Mouse (Mus musculus): ENCODE measurements around the gene Ccdc183. TPM values are rescaled to one million over a fixed set of nuclear protein-coding genes. Genes with fewer than 3 reads are reported as not detected.

Ccdc183 gene
- polyA plus RNA-seq, 1 experiment, result not detected

DNA sequence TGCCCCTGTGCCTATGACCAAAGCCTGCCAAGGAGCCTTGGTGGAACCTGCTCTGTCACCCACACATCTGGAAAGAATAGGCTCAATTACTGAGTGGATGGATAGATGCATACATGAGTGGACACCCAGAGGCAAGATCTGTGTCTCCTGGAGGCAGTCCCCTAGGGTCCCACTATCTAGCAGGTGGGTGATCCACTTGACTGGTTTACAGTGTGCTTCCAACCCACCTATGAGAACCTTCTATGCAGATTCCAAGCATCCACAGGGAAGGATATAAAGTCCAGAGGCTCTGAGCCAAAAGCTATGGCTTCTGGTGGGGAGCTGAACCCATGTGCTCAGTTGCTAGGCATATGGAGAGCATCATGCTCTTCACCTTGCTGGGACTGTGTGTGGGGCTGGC is 40.2 kb upstream of the Ccdc183 start, which contains the start of gene Lcn5:
TSS of gene Lcn5 (plus strand) at position 301 of the 400 bp plus-strand sequence.
- H3K4me3 ChIP-seq (ENCODE audit: low read depth, low read length), result no peak within 1 kb of the TSS
- H3K27me3 ChIP-seq (ENCODE audit: control insufficient read depth, insufficient read depth, low read length, poor library complexity, severe bottlenecking), result no peaks in the 10 kb centered on the region
- no peaks in the 10 kb centered on the region for H3K4me1 ChIP-seq (ENCODE audit: control insufficient read depth, insufficient read depth, low read length)
- H3K27ac ChIP-seq (ENCODE audit: insufficient read depth, low read length), result no peak within 1 kb of the TSS
- no peaks in the 10 kb centered on the region for H3K36me3 ChIP-seq (ENCODE audit: control insufficient read depth, insufficient read depth, low read length, poor library complexity, severe bottlenecking)
- H3K9ac ChIP-seq (ENCODE audit: low read depth, poor library complexity, severe bottlenecking), result no peak within 1 kb of the TSS
- H3K9me3 ChIP-seq (replicated peaks; ENCODE audit: control insufficient read depth, insufficient read depth, low read length, poor library complexity, severe bottlenecking), result no peaks in the 10 kb centered on the region
- no peak for TF ChIP-seq EP300 (IDR thresholded peaks at IDR 0.05; ENCODE audit: insufficient read depth, low read depth, low read length)
- no peak for TF ChIP-seq POLR2A (IDR thresholded peaks at IDR 0.05; ENCODE audit: insufficient read depth, low read length)
- TF ChIP-seq CTCF (IDR thresholded peaks at IDR 0.05; ENCODE audit: low read depth, low read length), result no peak

DNA sequence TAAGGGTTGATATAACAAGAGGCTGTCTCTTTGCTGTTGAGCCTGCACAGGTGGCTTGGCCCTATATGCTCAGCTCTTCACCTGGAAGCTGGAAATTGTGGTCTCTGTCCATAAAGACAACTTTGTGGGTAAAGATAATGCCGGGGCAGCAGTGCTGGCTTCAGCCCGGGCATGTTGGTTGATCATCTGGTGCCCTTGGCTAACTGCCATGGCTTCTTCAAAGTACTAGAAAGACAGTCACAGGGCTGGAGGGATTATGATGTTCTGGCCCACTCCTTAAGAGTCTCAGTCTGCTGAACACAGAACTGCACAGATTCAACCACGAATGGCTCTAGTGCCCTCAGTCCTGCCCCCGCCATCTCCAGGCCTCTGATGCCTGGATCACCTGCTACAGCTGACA is 39.8 kb upstream of the Ccdc183 start:
- Histone ChIP-seq H3K9me3 (replicated peaks; ENCODE audit: control insufficient read depth, insufficient read depth, low read length, poor library complexity, severe bottlenecking) (no peaks in the 10 kb centered on the region), H3K27ac (ENCODE audit: insufficient read depth, low read length) (no peak overlapping the region), H3K4me1 (ENCODE audit: control insufficient read depth, insufficient read depth, low read length) (no peaks in the 10 kb centered on the region), H3K4me3 (ENCODE audit: low read depth, low read length) (no peak overlapping the region), H3K36me3 (ENCODE audit: control insufficient read depth, insufficient read depth, low read length, poor library complexity, severe bottlenecking) (no peaks in the 10 kb centered on the region), H3K9ac (ENCODE audit: low read depth, poor library complexity, severe bottlenecking) (no peak overlapping the region), H3K27me3 (ENCODE audit: control insufficient read depth, insufficient read depth, low read length, poor library complexity, severe bottlenecking) (no peaks in the 10 kb centered on the region)
- TF ChIP-seq POLR2A (IDR thresholded peaks at IDR 0.05; ENCODE audit: insufficient read depth, low read length) (no peak), CTCF (IDR thresholded peaks at IDR 0.05; ENCODE audit: low read depth, low read length) (no peak), EP300 (IDR thresholded peaks at IDR 0.05; ENCODE audit: insufficient read depth, low read depth, low read length) (no peak)

DNA sequence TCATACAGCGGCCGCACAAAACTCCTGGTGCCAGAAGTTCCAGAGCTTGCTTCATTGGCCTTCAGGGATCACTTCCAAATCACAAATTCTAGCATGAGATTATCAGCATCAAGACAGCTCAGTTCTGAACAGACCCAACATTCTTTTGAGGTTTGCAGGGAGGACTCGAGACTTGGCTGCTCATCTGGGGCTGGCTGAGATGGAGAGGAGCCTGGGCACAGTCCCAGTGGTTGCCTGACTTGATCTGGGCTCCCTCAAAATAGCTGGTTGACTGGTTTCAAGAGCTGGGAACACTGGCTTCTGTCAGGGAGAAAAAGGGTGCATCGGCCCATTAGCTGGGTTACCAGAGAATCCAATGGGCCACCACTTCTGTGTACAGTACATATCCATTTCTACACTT is 39.2 kb upstream of the Ccdc183 start:
- H3K9ac ChIP-seq (ENCODE audit: low read depth, poor library complexity, severe bottlenecking), result no peak overlapping the region
- H3K27me3 ChIP-seq (ENCODE audit: control insufficient read depth, insufficient read depth, low read length, poor library complexity, severe bottlenecking), result no peaks in the 10 kb centered on the region
- no peaks in the 10 kb centered on the region for H3K36me3 ChIP-seq (ENCODE audit: control insufficient read depth, insufficient read depth, low read length, poor library complexity, severe bottlenecking)
- no peaks in the 10 kb centered on the region for H3K4me1 ChIP-seq (ENCODE audit: control insufficient read depth, insufficient read depth, low read length)
- H3K9me3 ChIP-seq (replicated peaks; ENCODE audit: control insufficient read depth, insufficient read depth, low read length, poor library complexity, severe bottlenecking), result no peaks in the 10 kb centered on the region
- TF ChIP-seq CTCF (IDR thresholded peaks at IDR 0.05; ENCODE audit: low read depth, low read length) (no peak), EP300 (IDR thresholded peaks at IDR 0.05; ENCODE audit: insufficient read depth, low read depth, low read length) (no peak), POLR2A (IDR thresholded peaks at IDR 0.05; ENCODE audit: insufficient read depth, low read length) (no peak)
- no peak overlapping the region for H3K4me3 ChIP-seq (ENCODE audit: low read depth, low read length)
- H3K27ac ChIP-seq (ENCODE audit: insufficient read depth, low read length), result no peak overlapping the region

DNA sequence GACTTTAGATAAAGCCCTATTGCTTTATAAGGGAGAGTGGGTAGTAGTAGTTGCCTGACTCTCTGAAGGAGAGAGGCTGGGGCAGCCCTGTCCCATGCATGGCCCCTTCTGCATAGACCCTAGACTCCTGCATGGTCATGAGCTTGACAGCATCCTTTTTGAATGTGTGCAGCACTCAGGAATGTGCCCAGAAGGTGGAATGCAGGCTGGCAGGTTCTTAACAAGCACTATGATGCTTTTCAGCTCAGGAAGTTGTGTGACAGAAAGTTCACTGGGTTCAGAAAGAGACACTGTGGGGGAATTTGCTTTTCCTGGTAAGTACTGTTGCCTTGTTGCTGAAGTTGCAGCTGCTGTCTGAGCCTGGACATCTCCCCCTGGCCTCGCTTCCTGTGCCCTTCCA is 37.0 kb upstream of the Ccdc183 start:
- Histone ChIP-seq H3K27me3 (ENCODE audit: control insufficient read depth, insufficient read depth, low read length, poor library complexity, severe bottlenecking) (no peaks in the 10 kb centered on the region), H3K9ac (ENCODE audit: low read depth, poor library complexity, severe bottlenecking) (no peak overlapping the region), H3K4me1 (ENCODE audit: control insufficient read depth, insufficient read depth, low read length) (no peaks in the 10 kb centered on the region), H3K27ac (ENCODE audit: insufficient read depth, low read length) (no peak overlapping the region), H3K9me3 (replicated peaks; ENCODE audit: control insufficient read depth, insufficient read depth, low read length, poor library complexity, severe bottlenecking) (no peaks in the 10 kb centered on the region), H3K36me3 (ENCODE audit: control insufficient read depth, insufficient read depth, low read length, poor library complexity, severe bottlenecking) (no peaks in the 10 kb centered on the region), H3K4me3 (ENCODE audit: low read depth, low read length) (no peak overlapping the region)
- TF ChIP-seq EP300 (IDR thresholded peaks at IDR 0.05; ENCODE audit: insufficient read depth, low read depth, low read length), result no peak
- TF ChIP-seq POLR2A (IDR thresholded peaks at IDR 0.05; ENCODE audit: insufficient read depth, low read length), result no peak
- TF ChIP-seq CTCF (IDR thresholded peaks at IDR 0.05; ENCODE audit: low read depth, low read length), result no peak

DNA sequence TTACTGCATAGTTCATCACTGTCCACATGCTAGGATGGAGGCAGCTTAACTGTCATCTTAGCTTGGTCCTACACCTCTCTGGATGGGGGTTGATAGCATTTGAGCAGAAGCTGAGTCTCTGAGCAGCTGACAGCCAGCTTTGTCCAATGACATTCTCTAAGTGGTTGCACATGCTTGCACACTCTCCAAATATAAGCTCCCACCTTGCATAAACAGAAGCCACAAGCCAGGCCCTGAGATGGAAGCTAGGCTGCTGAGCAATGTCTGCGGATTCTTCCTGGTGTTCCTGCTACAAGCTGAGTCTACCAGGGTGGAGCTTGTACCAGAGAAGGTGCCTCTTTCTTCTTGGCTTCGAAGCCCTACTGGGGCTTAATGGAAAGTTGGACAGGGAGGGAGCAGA is 35.4 kb upstream of the Ccdc183 start, which contains the start of gene Lcn8:
TSS of gene Lcn8 (plus strand) at position 219 of the 400 bp plus-strand sequence.
- TF ChIP-seq CTCF (IDR thresholded peaks at IDR 0.05; ENCODE audit: low read depth, low read length) (no peak), EP300 (IDR thresholded peaks at IDR 0.05; ENCODE audit: insufficient read depth, low read depth, low read length) (no peak), POLR2A (IDR thresholded peaks at IDR 0.05; ENCODE audit: insufficient read depth, low read length) (no peak)
- Histone ChIP-seq H3K9ac (ENCODE audit: low read depth, poor library complexity, severe bottlenecking) (no peak within 1 kb of the TSS), H3K9me3 (replicated peaks; ENCODE audit: control insufficient read depth, insufficient read depth, low read length, poor library complexity, severe bottlenecking) (no peaks in the 10 kb centered on the region), H3K27ac (ENCODE audit: insufficient read depth, low read length) (no peak within 1 kb of the TSS), H3K27me3 (ENCODE audit: control insufficient read depth, insufficient read depth, low read length, poor library complexity, severe bottlenecking) (no peaks in the 10 kb centered on the region), H3K4me1 (ENCODE audit: control insufficient read depth, insufficient read depth, low read length) (no peaks in the 10 kb centered on the region), H3K4me3 (ENCODE audit: low read depth, low read length) (no peak within 1 kb of the TSS), H3K36me3 (ENCODE audit: control insufficient read depth, insufficient read depth, low read length, poor library complexity, severe bottlenecking) (no peaks in the 10 kb centered on the region)

DNA sequence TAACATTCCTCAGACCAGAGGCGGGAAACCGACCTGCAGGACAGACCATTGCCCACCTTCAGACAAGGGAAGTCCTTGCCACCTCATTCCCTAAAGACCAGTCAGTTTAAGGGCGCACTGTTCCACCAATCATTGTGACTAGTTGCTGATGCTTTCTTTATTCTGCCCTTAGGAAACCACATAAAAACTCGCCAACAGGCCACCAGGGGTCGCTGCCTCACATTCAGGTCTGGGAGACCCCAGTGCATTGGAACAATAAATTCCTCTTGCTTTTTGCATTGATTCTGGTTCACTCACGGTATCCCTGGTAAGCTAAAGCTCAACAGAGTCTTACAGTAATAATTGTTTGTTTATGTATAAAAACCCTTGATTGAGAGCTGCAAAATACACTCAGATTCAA is 22.4 kb upstream of the Ccdc183 start:
- Histone ChIP-seq H3K9me3 (replicated peaks; ENCODE audit: control insufficient read depth, insufficient read depth, low read length, poor library complexity, severe bottlenecking) (no peaks in the 10 kb centered on the region), H3K27me3 (ENCODE audit: control insufficient read depth, insufficient read depth, low read length, poor library complexity, severe bottlenecking) (no peaks in the 10 kb centered on the region), H3K27ac (ENCODE audit: insufficient read depth, low read length) (no peak overlapping the region), H3K9ac (ENCODE audit: low read depth, poor library complexity, severe bottlenecking) (no peak overlapping the region), H3K4me1 (ENCODE audit: control insufficient read depth, insufficient read depth, low read length) (no peaks in the 10 kb centered on the region), H3K36me3 (ENCODE audit: control insufficient read depth, insufficient read depth, low read length, poor library complexity, severe bottlenecking) (no peaks in the 10 kb centered on the region), H3K4me3 (ENCODE audit: low read depth, low read length) (no peak overlapping the region)
- TF ChIP-seq POLR2A (IDR thresholded peaks at IDR 0.05; ENCODE audit: insufficient read depth, low read length), result no peak
- peak; percentile 78 for TF ChIP-seq CTCF (IDR thresholded peaks at IDR 0.05; ENCODE audit: low read depth, low read length)
